Mouse (Mus musculus) embryonic facial prominence, embryonic 11.5 days (tissue): Measurements from ENCODE around the gene Kcna1. TPM values are rescaled to one million over a fixed set of nuclear protein-coding genes. Genes with fewer than 3 reads are reported as not detected.

Experiments
- ATAC-seq: fragments of 200-750 bp; cut with Nextera tagmentation; replicated peaks from 2 replicates; pipeline ENCODE4 v1.8.0; 2017; ENCODE audit warnings: low read depth; ENCODE audit not compliant: insufficient number of reproducible peaks, low FRiP score, low TSS enrichment
- DNase-seq: peaks from one replicate; pipeline ENCODE4 v3.0.0-alpha.2; 2015; ENCODE audit warnings: low spot score
- H3K27ac ChIP-seq: fragments of 300-500 bp; sonication (generic); replicated peaks from 2 replicates; pipeline ENCODE4 v1.5.1; 2014; ENCODE audit warnings: mild to moderate bottlenecking, low read depth, low read length, control low read depth
- H3K27me3 ChIP-seq: fragments of 300-500 bp; sonication (generic); 2 replicates; pipeline ENCODE4 v1.6.1; 2014; ENCODE audit warnings: mild to moderate bottlenecking, low read length, moderate library complexity, mixed read lengths; ENCODE audit not compliant: control insufficient read depth, insufficient read depth
- H3K36me3 ChIP-seq: fragments of 300-500 bp; sonication (generic); replicated peaks from 2 replicates; pipeline ENCODE4 v1.6.1; 2014; ENCODE audit warnings: low read depth, mild to moderate bottlenecking, low read length, moderate library complexity, mixed read lengths; ENCODE audit not compliant: control insufficient read depth, insufficient read depth
- H3K4me1 ChIP-seq: fragments of 300-500 bp; sonication (generic); 2 replicates; pipeline ENCODE4 v1.6.1; 2014; ENCODE audit warnings: low read length, mixed read lengths; ENCODE audit not compliant: control insufficient read depth, insufficient read depth
- H3K4me2 ChIP-seq: fragments of 300-500 bp; sonication (generic); 2 replicates; pipeline ENCODE4 v1.6.1; 2014; ENCODE audit warnings: low read depth, mild to moderate bottlenecking, control low read depth, low read length, moderate library complexity
- H3K4me3 ChIP-seq: fragments of 300-500 bp; sonication (generic); 2 replicates; pipeline ENCODE4 v1.5.1; 2014; ENCODE audit warnings: low read depth, low read length, control low read depth
- H3K9ac ChIP-seq: fragments of 300-500 bp; sonication (generic); replicated peaks from 2 replicates; pipeline ENCODE4 v1.6.1; 2014; ENCODE audit warnings: mild to moderate bottlenecking, control low read depth, low read length
- H3K9me3 ChIP-seq: fragments of 300-500 bp; sonication (generic); replicated peaks from 2 replicates; pipeline ENCODE4 v1.6.1; 2016; ENCODE audit warnings: mild to moderate bottlenecking, low read length, inconsistent platforms, mixed read lengths; ENCODE audit not compliant: control insufficient read depth
- WGBS: fragments of 180-500 bp; shearing (Covaris S2); extraction: QIAGEN DNeasy Blood & Tissue Kit; methylation state at CpG from one replicate; pipeline ENCODE4 v1.1.7; 2014; 5-methylcytosine and 5-hydroxymethylcytosine counted together
- polyA plus RNA-seq: library from polyadenylated mRNA; unstranded; fragments of >200 nt; fragmentation: Nextera tagmentation; extraction: Ambion mirVana; gene quantifications from 2 replicates; pipeline ENCODE4 v1.2.1, GENCODE M21; 2014

Gene Kcna1
- polyA plus RNA-seq, 1 experiment from 2014 or later: 0.52 TPM

DNA sequence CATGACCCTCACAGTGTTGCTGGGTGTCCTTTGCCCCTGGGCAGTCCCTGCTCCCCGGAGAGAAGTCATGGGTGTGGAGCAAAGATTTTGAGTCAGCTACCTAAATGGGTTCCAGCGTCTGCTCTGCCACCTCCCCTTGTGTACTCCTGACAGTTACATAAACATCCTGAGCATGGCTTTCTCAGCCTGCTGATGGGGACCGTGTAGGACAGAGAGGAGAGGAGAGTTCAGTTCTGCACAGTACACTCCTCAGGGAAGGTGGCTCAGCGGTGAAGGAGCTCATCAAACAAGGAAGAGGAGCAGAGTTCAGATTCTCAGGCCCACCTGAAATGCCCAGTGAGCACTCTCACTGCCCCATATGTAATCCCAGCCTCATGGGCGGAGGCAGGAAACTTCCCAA, 51.1 kb downstream of the Kcna1 start:
- Histone ChIP-seq H3K4me1 (no peaks in the 10 kb centered on the region), H3K4me2 (no peak overlapping the region), H3K9me3 (no peaks in the 10 kb centered on the region), H3K27me3 (no peaks in the 10 kb centered on the region), H3K9ac (no peak overlapping the region), H3K27ac (no peak overlapping the region), H3K36me3 (no peaks in the 10 kb centered on the region), H3K4me3 (no peak overlapping the region)
- DNase-seq (no peak), ATAC-seq (no peak)
- WGBS: 35% methylated on average over 5 of the region's 5 CpGs

DNA sequence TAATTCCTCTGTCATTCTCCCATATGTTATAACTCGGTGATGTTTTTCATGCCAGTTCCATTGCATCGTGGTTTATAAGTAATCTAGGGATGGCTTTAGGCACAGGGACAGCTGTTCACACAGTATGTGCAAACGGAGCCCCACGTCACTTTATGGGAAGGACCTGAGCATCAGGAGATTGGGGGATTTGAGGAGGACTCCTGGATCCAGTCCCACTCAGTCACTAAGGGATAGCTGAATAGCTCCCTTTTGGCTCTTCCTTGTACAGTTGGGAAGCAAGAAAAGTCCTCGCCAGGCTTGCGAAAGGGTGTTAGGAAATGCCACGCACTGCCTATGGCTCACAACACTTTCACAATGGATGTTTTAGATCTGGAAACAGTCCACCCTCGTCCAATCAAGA, 51.8 kb downstream of the Kcna1 start:
- Histone ChIP-seq H3K4me2 (no peak overlapping the region), H3K4me1 (no peaks in the 10 kb centered on the region), H3K36me3 (no peaks in the 10 kb centered on the region), H3K9ac (no peak overlapping the region), H3K4me3 (no peak overlapping the region), H3K27me3 (no peaks in the 10 kb centered on the region), H3K9me3 (no peaks in the 10 kb centered on the region), H3K27ac (no peak overlapping the region)
- no peak for DNase-seq
- WGBS: 82% methylated on average over 8 of the region's 8 CpGs
- no peak for ATAC-seq

DNA sequence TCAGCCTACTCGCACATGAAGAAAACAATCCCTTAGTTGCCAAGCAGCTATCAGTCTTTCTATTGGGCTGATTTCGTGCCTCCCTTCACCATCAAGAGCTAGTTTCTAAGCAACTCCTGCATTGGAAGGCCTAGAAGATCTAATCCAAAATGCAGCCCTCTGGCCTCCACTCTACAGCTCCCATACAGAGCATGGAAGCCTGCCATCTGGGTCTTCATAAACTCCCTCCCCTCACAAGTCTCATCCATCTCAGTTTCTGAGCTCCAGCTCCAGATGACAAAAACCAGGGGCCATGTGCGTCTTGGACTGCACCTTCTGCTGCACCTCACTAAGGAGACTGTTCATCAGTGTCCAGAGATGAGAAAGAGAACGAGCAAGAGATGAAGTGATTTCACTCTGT, 52.8 kb downstream of the Kcna1 start:
- no peak for ATAC-seq
- no peak for DNase-seq
- Histone ChIP-seq H3K9ac (no peak overlapping the region), H3K9me3 (no peaks in the 10 kb centered on the region), H3K36me3 (no peaks in the 10 kb centered on the region), H3K27ac (no peak overlapping the region), H3K4me2 (no peak overlapping the region), H3K4me3 (no peak overlapping the region), H3K27me3 (no peaks in the 10 kb centered on the region), H3K4me1 (no peaks in the 10 kb centered on the region)
- WGBS: 91% methylated on average over 4 of the region's 4 CpGs

Other genes with a start within 250 kb of the Kcna1 start
- 1.7 and 2.6 TPM in 2 replicates for gene Kcna5, start 111.0 kb downstream of the Kcna1 start, polyA plus RNA-seq
- gene Kcna6, start 94.3 kb upstream of the Kcna1 start, polyA plus RNA-seq: 6.5 and 6.6 TPM in 2 replicates
- gene Ndufa9, start 202.8 kb upstream of the Kcna1 start, polyA plus RNA-seq: 208 and 220 TPM in 2 replicates
- 0.18 TPM in 1 of 2 replicates, not detected in the other for gene Akap3, start 206.7 kb upstream of the Kcna1 start, polyA plus RNA-seq